12 mouse cellular contexts compared by ENCODE assay signal in genomic region chr5:139817292-139817691, GRCm38 (mm10). TPM values are rescaled to one million over a fixed set of nuclear protein-coding genes. Genes with fewer than 3 reads are reported as not detected.
DNase-seq lines count a peak whose midpoint lies in the region; ATAC-seq and TF ChIP-seq lines count a peak whose summit lies in the region.
"Had no signal": no experiment of that assay in that cellular context is flagged by ENCODE, and none has a peak within 500 bp of the region (broad histone marks: within the 10 kb centered on the region; RNA-seq: fewer than 3 reads in every experiment).

No protein-coding gene starts in this region.

- DNase-seq in embryonic facial prominence, embryonic 11.5 days (ENCODE audit: low spot score), result peak; percentile 33
- no peak for DNase-seq in embryonic facial prominence, embryonic 10.5 days (ENCODE audit: low spot score)
- peak; percentile 41 for DNase-seq in retina, embryonic 14.5 days (ENCODE audit: low spot score)
- DNase-seq in retina, postnatal 1 day, result no peak
- peak; percentile 29 for DNase-seq in stomach, postnatal 0 days (ENCODE audit: low spot score)
- DNase-seq in adrenal gland, postnatal 4 days (ENCODE audit: low spot score in 2 of 2), result no peak

- no peak overlapping the region for H3K4me2 ChIP-seq in embryonic facial prominence, embryonic 11.5 days (ENCODE audit: low read depth, low read length)
- no peak overlapping the region for H3K4me2 ChIP-seq in stomach, postnatal 0 days (replicated peaks; ENCODE audit: low read depth)
- H3K4me2 ChIP-seq in hindbrain, embryonic 16.5 days (ENCODE audit: low read length), result no peak overlapping the region

- H3K4me3 ChIP-seq in embryonic facial prominence, embryonic 11.5 days (ENCODE audit: low read depth, low read length), result no peak overlapping the region
- H3K4me3 ChIP-seq in embryonic facial prominence, embryonic 10.5 days, result no peak overlapping the region
- H3K4me3 ChIP-seq in stomach, postnatal 0 days (ENCODE audit: low read depth, low read length), result no peak overlapping the region
- H3K4me3 ChIP-seq in hindbrain, embryonic 16.5 days (ENCODE audit: low read length), result no peak overlapping the region

- TF ChIP-seq EP300 in stomach, postnatal 0 days (optimal IDR thresholded peaks at IDR 0.05), result no peak

- 11% methylated on average over 1 of the region's 1 CpGs for WGBS in embryonic facial prominence, embryonic 11.5 days
- 2% methylated on average over 1 of the region's 1 CpGs for WGBS in embryonic facial prominence, embryonic 10.5 days
- WGBS in stomach, postnatal 0 days, result 9% methylated on average over 1 of the region's 1 CpGs
- 7% methylated on average over 1 of the region's 1 CpGs for WGBS in hindbrain, embryonic 16.5 days

- peaks cover 9% of the 10 kb centered on the region for H3K27me3 ChIP-seq in embryonic facial prominence, embryonic 11.5 days (ENCODE audit: control insufficient read depth, insufficient read depth, low read length)
- peaks cover 35% of the 10 kb centered on the region for H3K27me3 ChIP-seq in embryonic facial prominence, embryonic 10.5 days (replicated peaks; ENCODE audit: low read depth, poor library complexity, severe bottlenecking)
- no peaks in the 10 kb centered on the region for H3K27me3 ChIP-seq in stomach, postnatal 0 days (ENCODE audit: control insufficient read depth, insufficient read depth, low read length)
- H3K27me3 ChIP-seq in hindbrain, embryonic 16.5 days (replicated peaks; ENCODE audit: control insufficient read depth, insufficient read depth, low read length), result peaks cover 12% of the 10 kb centered on the region

- no peaks in the 10 kb centered on the region for H3K9me3 ChIP-seq in embryonic facial prominence, embryonic 11.5 days (replicated peaks; ENCODE audit: control insufficient read depth, low read length)
- no peaks in the 10 kb centered on the region for H3K9me3 ChIP-seq in embryonic facial prominence, embryonic 10.5 days
- no peaks in the 10 kb centered on the region for H3K9me3 ChIP-seq in stomach, postnatal 0 days (ENCODE audit: control insufficient read depth, low read length)
- no peaks in the 10 kb centered on the region for H3K9me3 ChIP-seq in hindbrain, embryonic 16.5 days (ENCODE audit: control insufficient read depth, low read length)

- H3K27ac ChIP-seq in embryonic facial prominence, embryonic 11.5 days (replicated peaks; ENCODE audit: low read depth, low read length), result no peak overlapping the region
- no peak overlapping the region for H3K27ac ChIP-seq in embryonic facial prominence, embryonic 10.5 days (replicated peaks)
- no peak overlapping the region for H3K27ac ChIP-seq in stomach, postnatal 0 days (replicated peaks)
- H3K27ac ChIP-seq in hindbrain, embryonic 16.5 days (ENCODE audit: low read depth, low read length), result no peak overlapping the region

- H3K4me1 ChIP-seq in embryonic facial prominence, embryonic 11.5 days (ENCODE audit: control insufficient read depth, insufficient read depth, low read length), result no peaks in the 10 kb centered on the region
- peaks cover 14% of the 10 kb centered on the region; the same call in 1 of the 2 replicates for H3K4me1 ChIP-seq in embryonic facial prominence, embryonic 10.5 days
- no peaks in the 10 kb centered on the region for H3K4me1 ChIP-seq in stomach, postnatal 0 days (replicated peaks; ENCODE audit: control insufficient read depth, insufficient read depth)
- no peaks in the 10 kb centered on the region for H3K4me1 ChIP-seq in hindbrain, embryonic 16.5 days (ENCODE audit: control insufficient read depth, insufficient read depth, low read depth, low read length)

- TF ChIP-seq CTCF in stomach, postnatal 0 days (IDR thresholded peaks at IDR 0.05; ENCODE audit: low read depth), result peak; percentile 80

- no peak for ATAC-seq in embryonic facial prominence, embryonic 11.5 days (replicated peaks; ENCODE audit: insufficient number of reproducible peaks, low FRiP score, low TSS enrichment, low read depth)
- ATAC-seq in erythroid progenitor cell, adult 5-6 weeks (replicated peaks; ENCODE audit: low FRiP score, poor library complexity, severe bottlenecking), result 0 out of 2 replicates have a peak, but pooled peaks have one; percentile 40
- no peak for ATAC-seq in stomach, postnatal 0 days (ENCODE audit: low FRiP score, low TSS enrichment)
- ATAC-seq in hindbrain, embryonic 16.5 days, result no peak
- ATAC-seq: forebrain, embryonic 14.5 days had no signal

- no peak overlapping the region for H3K9ac ChIP-seq in embryonic facial prominence, embryonic 11.5 days (replicated peaks; ENCODE audit: low read length)
- no peak overlapping the region for H3K9ac ChIP-seq in stomach, postnatal 0 days (ENCODE audit: low read length)
- no peak overlapping the region for H3K9ac ChIP-seq in hindbrain, embryonic 16.5 days (ENCODE audit: low read depth, low read length)

- H3K36me3 ChIP-seq in embryonic facial prominence, embryonic 11.5 days (replicated peaks; ENCODE audit: control insufficient read depth, insufficient read depth, low read depth, low read length), result no peaks in the 10 kb centered on the region
- peaks cover 14% of the 10 kb centered on the region for H3K36me3 ChIP-seq in embryonic facial prominence, embryonic 10.5 days (replicated peaks)
- H3K36me3 ChIP-seq in stomach, postnatal 0 days (ENCODE audit: control insufficient read depth, insufficient read depth, low read length), result 0 out of 2 replicates have a peak, but pooled peaks cover under 1% of the 10 kb centered on the region
- peaks cover 6% of the 10 kb centered on the region; the same call in 1 of the 2 replicates for H3K36me3 ChIP-seq in hindbrain, embryonic 16.5 days (ENCODE audit: control insufficient read depth, insufficient read depth, low read length)

RNA-seq across cellular contexts. Expression of gene Tmem184a, which starts 2.4 kb away (rescaled TPM):
- 1.3 and 2.3 TPM in 2 replicates for polyA plus RNA-seq in embryonic facial prominence, embryonic 11.5 days (2014; fragmentation: Nextera tagmentation; extraction: Ambion mirVana)
- polyA plus RNA-seq in embryonic facial prominence, embryonic 10.5 days (2016; fragmentation: Nextera tagmentation; extraction: Ambion mirVana), result 3.5 and 4.3 TPM in 2 replicates
- not detected in 2 replicates for total RNA-seq in erythroid progenitor cell, adult 5-6 weeks (2015; ENCODE audit: low replicate concordance)
- total RNA-seq in erythroid progenitor cell, adult 5-6 weeks (2017; ENCODE audit: low replicate concordance), result 0.13 TPM in 1 of 2 replicates, not detected in the other
- polyA plus RNA-seq in stomach, postnatal 0 days (2015; fragmentation: Nextera tagmentation; extraction: Ambion mirVana), result 72.0 and 84.3 TPM in 2 replicates
- 1 to 10 TPM; 1.5 to 3.9 TPM for total RNA-seq in adrenal gland, postnatal 4 days (2021)
- polyA plus RNA-seq in hindbrain, embryonic 16.5 days (2015; fragmentation: Nextera tagmentation; extraction: Ambion mirVana), result 0.05 and 0.09 TPM in 2 replicates
- polyA plus RNA-seq: forebrain, embryonic 14.5 days had no signal

RNA-seq across cellular contexts. Expression of gene Gm26938, which starts 8.9 kb away (rescaled TPM):
- polyA plus RNA-seq in embryonic facial prominence, embryonic 11.5 days (2014; fragmentation: Nextera tagmentation; extraction: Ambion mirVana), result 1.5 TPM in 1 of 2 replicates, not detected in the other
- not detected in 2 replicates for polyA plus RNA-seq in embryonic facial prominence, embryonic 10.5 days (2016; fragmentation: Nextera tagmentation; extraction: Ambion mirVana)
- not detected in 2 replicates for total RNA-seq in erythroid progenitor cell, adult 5-6 weeks (2015; ENCODE audit: low replicate concordance)
- total RNA-seq in erythroid progenitor cell, adult 5-6 weeks (2017; ENCODE audit: low replicate concordance), result not detected in 2 replicates
- not detected in 2 replicates for polyA plus RNA-seq in stomach, postnatal 0 days (2015; fragmentation: Nextera tagmentation; extraction: Ambion mirVana)
- total RNA-seq in adrenal gland, postnatal 4 days (2021), result not detected
- not detected in 2 replicates for polyA plus RNA-seq in hindbrain, embryonic 16.5 days (2015; fragmentation: Nextera tagmentation; extraction: Ambion mirVana)
- total RNA-seq: ES-E14; hematopoietic stem cell, adult 5-6 weeks; megakaryocyte-erythroid progenitor cell, adult 5-6 weeks had no signal
- polyA plus RNA-seq: forebrain, embryonic 14.5 days had no signal

RNA-seq across cellular contexts. Expression of gene Psmg3, which starts 9.4 kb away (rescaled TPM):
- polyA plus RNA-seq in embryonic facial prominence, embryonic 11.5 days (2014; fragmentation: Nextera tagmentation; extraction: Ambion mirVana), result 67.8 and 73.9 TPM in 2 replicates
- polyA plus RNA-seq in embryonic facial prominence, embryonic 10.5 days (2016; fragmentation: Nextera tagmentation; extraction: Ambion mirVana), result 91.9 and 95.0 TPM in 2 replicates
- total RNA-seq in erythroid progenitor cell, adult 5-6 weeks (2015; ENCODE audit: low replicate concordance), result 3.2 and 25.2 TPM in 2 replicates
- total RNA-seq in erythroid progenitor cell, adult 5-6 weeks (2017; ENCODE audit: low replicate concordance), result 5.3 and 15.7 TPM in 2 replicates
- 50.6 and 51.0 TPM in 2 replicates for polyA plus RNA-seq in stomach, postnatal 0 days (2015; fragmentation: Nextera tagmentation; extraction: Ambion mirVana)
- total RNA-seq in adrenal gland, postnatal 4 days (2021), result 10 to 100 TPM; 19.7 to 22.2 TPM
- polyA plus RNA-seq in hindbrain, embryonic 16.5 days (2015; fragmentation: Nextera tagmentation; extraction: Ambion mirVana), result 70.7 and 73.0 TPM in 2 replicates

RNA-seq across cellular contexts. Expression of gene Mafk, which starts 26.0 kb away (rescaled TPM):
- polyA plus RNA-seq in embryonic facial prominence, embryonic 11.5 days (2014; fragmentation: Nextera tagmentation; extraction: Ambion mirVana), result 3.4 and 4.2 TPM in 2 replicates
- 9.2 and 10.5 TPM in 2 replicates for polyA plus RNA-seq in embryonic facial prominence, embryonic 10.5 days (2016; fragmentation: Nextera tagmentation; extraction: Ambion mirVana)
- 36.5 and 36.8 TPM in 2 replicates for total RNA-seq in erythroid progenitor cell, adult 5-6 weeks (2015; ENCODE audit: low replicate concordance)
- total RNA-seq in erythroid progenitor cell, adult 5-6 weeks (2017; ENCODE audit: low replicate concordance), result 45.3 and 55.7 TPM in 2 replicates
- 19.4 TPM in 2 replicates for polyA plus RNA-seq in stomach, postnatal 0 days (2015; fragmentation: Nextera tagmentation; extraction: Ambion mirVana)
- total RNA-seq in adrenal gland, postnatal 4 days (2021), result 10 to 100 TPM; 21.9 to 23.2 TPM
- 12.1 and 13.0 TPM in 2 replicates for polyA plus RNA-seq in hindbrain, embryonic 16.5 days (2015; fragmentation: Nextera tagmentation; extraction: Ambion mirVana)

RNA-seq across cellular contexts. Expression of gene Ints1, which starts 41.8 kb away (rescaled TPM):
- 21.2 and 26.2 TPM in 2 replicates for polyA plus RNA-seq in embryonic facial prominence, embryonic 11.5 days (2014; fragmentation: Nextera tagmentation; extraction: Ambion mirVana)
- 42.6 and 44.4 TPM in 2 replicates for polyA plus RNA-seq in embryonic facial prominence, embryonic 10.5 days (2016; fragmentation: Nextera tagmentation; extraction: Ambion mirVana)
- 46.5 and 59.1 TPM in 2 replicates for total RNA-seq in erythroid progenitor cell, adult 5-6 weeks (2015; ENCODE audit: low replicate concordance)
- 31.3 and 72.7 TPM in 2 replicates for total RNA-seq in erythroid progenitor cell, adult 5-6 weeks (2017; ENCODE audit: low replicate concordance)
- 7.9 and 8.0 TPM in 2 replicates for polyA plus RNA-seq in stomach, postnatal 0 days (2015; fragmentation: Nextera tagmentation; extraction: Ambion mirVana)
- 10 to 100 TPM; 52.8 to 65.7 TPM for total RNA-seq in adrenal gland, postnatal 4 days (2021)
- polyA plus RNA-seq in hindbrain, embryonic 16.5 days (2015; fragmentation: Nextera tagmentation; extraction: Ambion mirVana), result 27.1 and 32.6 TPM in 2 replicates

Comparison
In these comparisons a context has a peak if more than half of its experiments do, and no peak if none do; other contexts are left out.
1. DNase-seq: peak in embryonic facial prominence, embryonic 11.5 days (single experiment), retina, embryonic 14.5 days (single experiment) and stomach, postnatal 0 days (single experiment); none in embryonic facial prominence, embryonic 10.5 days (single experiment), retina, postnatal 1 day (single experiment) and adrenal gland, postnatal 4 days (0 of 2).
2. RNA of gene Tmem184a, which starts 2.4 kb away (polyA plus RNA-seq): 72.0 to 84.3 TPM in stomach, postnatal 0 days; 3.5 to 4.3 TPM in embryonic facial prominence, embryonic 10.5 days, 1.3 to 2.3 TPM in embryonic facial prominence, embryonic 11.5 days and 0.05 to 0.09 TPM in hindbrain, embryonic 16.5 days; every median in the first group is over 10 times any median in the second.